Mouse (Mus musculus) forebrain, embryonic 11.5 days (tissue): ENCODE results near the gene Gm438. TPM values are rescaled to one million over a fixed set of nuclear protein-coding genes. Genes with fewer than 3 reads are reported as not detected.

Experiments
- polyA plus RNA-seq: library from polyadenylated mRNA; unstranded; fragments of >200 nt; fragmentation: Nextera tagmentation; extraction: Ambion mirVana; gene quantifications from 2 replicates; pipeline ENCODE4 v1.2.1, GENCODE M21; 2014

Gene Gm438
- polyA plus RNA-seq, 1 experiment from 2014 or later = not detected

Other genes starting within 250 kb of the Gm438 start
- gene Gm13124, start 221.4 kb downstream of the Gm438 start, polyA plus RNA-seq = not detected in 2 replicates
- not detected in 2 replicates for gene Aadacl4, start 172.9 kb downstream of the Gm438 start, polyA plus RNA-seq
- not detected in 2 replicates for gene Gm436, start 100.2 kb downstream of the Gm438 start, polyA plus RNA-seq
- gene Gm13178, start 65.2 kb downstream of the Gm438 start, polyA plus RNA-seq = not detected in 2 replicates
- 5.8 and 8.1 TPM in 2 replicates for gene Dhrs3, start 106.2 kb upstream of the Gm438 start, polyA plus RNA-seq